Mouse (Mus musculus) ES-E14 (cell line): ENCODE data around the gene Gm10491. TPM values are rescaled to one million over a fixed set of nuclear protein-coding genes. Genes with fewer than 3 reads are reported as not detected.

Experiments used
- DNase-seq: peaks from one replicate; pipeline ENCODE4 v3.0.0-alpha.2; 2013; ENCODE audit warnings: low read depth, low spot score
- H3K27ac ChIP-seq: 2 replicates; pipeline ENCODE4 v1.5.1; 2012; ENCODE audit warnings: low read depth, mild to moderate bottlenecking, low read length, moderate library complexity, mixed read lengths; ENCODE audit not compliant: poor library complexity, insufficient read depth, severe bottlenecking
- H3K36me3 ChIP-seq: 2 replicates; pipeline ENCODE4 v1.6.1; 2012; ENCODE audit warnings: mild to moderate bottlenecking, low read length, moderate library complexity, mixed read lengths; ENCODE audit not compliant: control insufficient read depth, poor library complexity, insufficient read depth, severe bottlenecking
- H3K4me1 ChIP-seq, 2 experiments: fragments of 150-350 bp in 1 of 2; sonication (generic) in 1 of 2; 2 replicates each; pipeline ENCODE4 v1.6.1; 2012; ENCODE audit warnings: low read length in 2 of 2, mild to moderate bottlenecking in 1 of 2, mixed read lengths in 1 of 2; ENCODE audit not compliant: control insufficient read depth in 2 of 2, insufficient read depth in 2 of 2, poor library complexity in 1 of 2
- H3K4me3 ChIP-seq, 2 experiments: fragments of 150-350 bp in 1 of 2; sonication (generic) in 1 of 2; 2 replicates each; pipeline ENCODE4 v1.5.1; 2012; ENCODE audit warnings: low read length in 2 of 2, low read depth in 1 of 2, mild to moderate bottlenecking in 1 of 2, mixed read lengths in 1 of 2; ENCODE audit not compliant: insufficient read depth in 1 of 2, poor library complexity in 1 of 2, severe bottlenecking in 1 of 2
- H3K9ac ChIP-seq: 2 replicates; pipeline ENCODE4 v1.6.1; 2012; ENCODE audit warnings: low read depth, mild to moderate bottlenecking, low read length, mixed read lengths; ENCODE audit not compliant: poor library complexity, insufficient read depth, severe bottlenecking
- H3K9me3 ChIP-seq: fragments of 150-350 bp; sonication (generic); 2 replicates; pipeline ENCODE4 v1.6.1; 2012; ENCODE audit warnings: low read depth, mild to moderate bottlenecking, low read length; ENCODE audit not compliant: control insufficient read depth, insufficient read depth
- CHD2 ChIP-seq: IDR thresholded peaks from 2 replicates; pipeline ENCODE4 v1.6.1; 2014; ENCODE audit warnings: mild to moderate bottlenecking, low read depth, low read length, inconsistent platforms
- HCFC1 ChIP-seq: IDR thresholded peaks from 2 replicates; pipeline ENCODE4 v1.6.1; 2012; ENCODE audit warnings: low read length, inconsistent platforms, borderline replicate concordance; ENCODE audit not compliant: insufficient read depth
- MAFK ChIP-seq: IDR thresholded peaks from 2 replicates; pipeline ENCODE4 v1.6.1; 2014; ENCODE audit warnings: mild to moderate bottlenecking, low read depth, low read length, inconsistent platforms; ENCODE audit not compliant: insufficient read depth
- ZC3H11A ChIP-seq: IDR thresholded peaks from 2 replicates; pipeline ENCODE4 v1.6.1; 2012; ENCODE audit warnings: low read depth, mild to moderate bottlenecking, inconsistent platforms, low read length, borderline replicate concordance
- ZNF384 ChIP-seq: IDR thresholded peaks from 2 replicates; pipeline ENCODE4 v1.6.1; 2012; ENCODE audit warnings: low read depth, low read length, inconsistent platforms
- in situ Hi-C, 2 experiments: fragments of 600-800 bp; cut with MboI; formaldehyde crosslinking; loops; one replicate each; pipeline ENCODE4 v1.15.1; 2025; ENCODE audit warnings: low sequenced_read_pairs in 2 of 2, inconsistent platforms in 1 of 2; ENCODE audit not compliant: unreplicated experiment in 2 of 2
- total RNA-seq: library from RNA; depleted of rRNA; stranded (reverse); fragments of 300-350 nt; gene quantifications from 2 replicates; pipeline ENCODE4 v1.2.3, GENCODE M21; 2012; rRNA removed

The Gm10491 gene
- total RNA-seq, 1 experiment, result not detected

DNA sequence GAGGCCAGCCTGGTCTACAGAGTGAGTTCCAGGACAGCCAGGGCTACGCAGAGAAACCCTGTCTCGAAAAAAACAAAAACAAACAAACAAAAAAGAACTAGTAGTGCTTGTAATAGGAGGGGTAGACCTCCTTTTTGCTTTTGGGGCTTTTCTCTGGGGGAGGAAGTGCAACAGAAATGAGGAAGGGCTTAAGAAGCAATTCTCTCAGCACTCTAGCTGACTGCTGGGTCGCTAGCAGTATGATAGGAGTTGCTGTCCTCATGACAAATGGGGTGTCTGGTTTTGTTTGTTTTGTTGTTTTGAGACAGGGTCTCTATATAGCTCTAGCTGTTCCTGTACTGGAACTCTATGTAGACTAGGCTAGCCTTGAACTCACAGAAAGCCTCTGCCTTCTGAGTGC lies 43.1 kb downstream of the Gm10491 start:
- in situ Hi-C loops, result no loop called here
- no peak for TF ChIP-seq ZNF384

DNA sequence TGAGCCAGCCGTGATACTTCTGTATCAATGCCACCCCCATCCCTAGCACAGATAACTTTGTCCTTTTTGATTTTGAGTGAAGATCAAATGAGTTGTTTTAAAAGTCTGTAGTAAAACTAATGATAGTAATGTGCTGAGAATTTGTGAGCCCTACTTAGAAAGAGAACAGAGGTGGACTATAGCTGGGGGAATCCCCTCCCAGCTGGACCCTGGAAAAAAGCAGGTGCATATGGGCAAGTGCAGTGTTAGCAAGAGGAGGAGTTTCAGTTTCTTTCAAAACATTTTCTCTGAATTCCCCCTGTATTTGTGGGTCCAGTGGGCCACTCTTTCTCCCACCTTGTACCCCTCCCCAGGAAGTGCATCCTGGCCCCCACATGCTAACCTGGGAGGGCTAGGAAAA lies 44.5 kb downstream of the Gm10491 start:
- no peak overlapping the region for H3K27ac ChIP-seq
- no peak overlapping the region for H3K4me3 ChIP-seq
- TF ChIP-seq CHD2 (no peak), ZNF384 (no peak), ZC3H11A (no peak), MAFK (no peak), HCFC1 (no peak)
- no peaks in the 10 kb centered on the region for H3K9me3 ChIP-seq
- H3K9ac ChIP-seq, result no peak overlapping the region
- DNase-seq, result no peak
- in situ Hi-C loops, result no loop called here
- H3K36me3 ChIP-seq, result peaks cover 6% of the 10 kb centered on the region
- peaks cover 0 to 6% of the 10 kb centered on the region in 2 experiments; a peak in 2 of 4 replicates for H3K4me1 ChIP-seq

More for the DNA sequence above, 43.1 kb downstream of the Gm10491 start:
- no peak for DNase-seq
- Histone ChIP-seq H3K36me3 (peaks cover 6% of the 10 kb centered on the region), H3K4me1 (peaks cover 0 to 8% of the 10 kb centered on the region in 2 experiments; a peak in 3 of 4 replicates), H3K4me3 (no peak overlapping the region), H3K27ac (no peak overlapping the region), H3K9me3 (no peaks in the 10 kb centered on the region), H3K9ac (no peak overlapping the region)

GRCm38 (mm10) chrX:7859191-7859753 lies 48.4 kb downstream of the Gm10491 start:
- DNase-seq, result no peak
- Histone ChIP-seq H3K4me3 (no peak overlapping the region), H3K4me1 (no peaks in the 10 kb centered on the region), H3K27ac (no peak overlapping the region), H3K9ac (no peak overlapping the region), H3K9me3 (no peaks in the 10 kb centered on the region), H3K36me3 (no peaks in the 10 kb centered on the region; the same call in 1 of the 2 replicates)
- in situ Hi-C loops, result no loop called here
- TF ChIP-seq ZC3H11A, result no peak
- no peak for TF ChIP-seq ZNF384
- TF ChIP-seq MAFK, result no peak
- no peak for TF ChIP-seq HCFC1
- TF ChIP-seq CHD2, result no peak

Other genes with a start within 250 kb of the Gm10491 start
- gene Plp2, start 236.4 kb downstream of the Gm10491 start, total RNA-seq, result 278 and 336 TPM in 2 replicates
- gene Magix, start 226.6 kb downstream of the Gm10491 start, total RNA-seq, result 0.11 and 0.36 TPM in 2 replicates
- 9.5 and 11.5 TPM in 2 replicates for gene Gpkow, start 210.7 kb downstream of the Gm10491 start, total RNA-seq
- gene Wdr45, start 193.5 kb downstream of the Gm10491 start, total RNA-seq, result 55.3 and 57.6 TPM in 2 replicates
- 0.26 TPM in 1 of 2 replicates, not detected in the other for gene Gm45208, start 185.6 kb downstream of the Gm10491 start, total RNA-seq
- gene Praf2, start 179.4 kb downstream of the Gm10491 start, total RNA-seq, result 41.9 and 48.0 TPM in 2 replicates
- 15.8 and 22.9 TPM in 2 replicates for gene Ccdc120, start 156.9 kb downstream of the Gm10491 start, total RNA-seq
- 32.3 and 45.8 TPM in 2 replicates for gene Tfe3, start 145.3 kb downstream of the Gm10491 start, total RNA-seq
- gene Gripap1, start 118.1 kb downstream of the Gm10491 start, total RNA-seq, result 14.9 and 22.6 TPM in 2 replicates
- gene Kcnd1, start 85.5 kb downstream of the Gm10491 start, total RNA-seq, result 3.1 and 5.4 TPM in 2 replicates
- 65.3 and 71.0 TPM in 2 replicates for gene Otud5, start 66.5 kb downstream of the Gm10491 start, total RNA-seq
- 17.2 and 20.8 TPM in 2 replicates for gene Pim2, start 29.6 kb downstream of the Gm10491 start, total RNA-seq
- gene Slc35a2, start 23.8 kb downstream of the Gm10491 start, total RNA-seq, result 38.3 and 51.2 TPM in 2 replicates
- gene Pqbp1, start 8.6 kb downstream of the Gm10491 start, total RNA-seq, result 47.3 and 69.9 TPM in 2 replicates
- gene Timm17b, start 8.5 kb downstream of the Gm10491 start, total RNA-seq, result 39.2 and 58.5 TPM in 2 replicates
- gene Gm10490, start 1.7 kb upstream of the Gm10491 start, total RNA-seq, result not detected in 2 replicates
- 10.5 and 25.2 TPM in 2 replicates for gene Pcsk1n, start 12.0 kb upstream of the Gm10491 start, total RNA-seq
- 60.6 and 60.8 TPM in 2 replicates for gene Eras, start 20.8 kb upstream of the Gm10491 start, total RNA-seq
- 54.6 and 98.5 TPM in 2 replicates for gene Hdac6, start 40.1 kb upstream of the Gm10491 start, total RNA-seq
- gene Gata1, start 70.2 kb upstream of the Gm10491 start, total RNA-seq, result 1.1 and 1.3 TPM in 2 replicates
- 4.6 and 6.2 TPM in 2 replicates for gene Glod5, start 110.7 kb upstream of the Gm10491 start, total RNA-seq
- gene Suv39h1, start 166.9 kb upstream of the Gm10491 start, total RNA-seq, result 26.9 and 42.6 TPM in 2 replicates
- gene Was, start 182.7 kb upstream of the Gm10491 start, total RNA-seq, result 2.0 and 3.5 TPM in 2 replicates
- 17.1 and 25.7 TPM in 2 replicates for gene Wdr13, start 225.1 kb upstream of the Gm10491 start, total RNA-seq
- gene Rbm3, start 238.0 kb upstream of the Gm10491 start, total RNA-seq, result 312 and 423 TPM in 2 replicates